Mouse (Mus musculus) kidney, embryonic 14.5 days (tissue): ENCODE measurements around the gene Olfml2a. TPM values are rescaled to one million over a fixed set of nuclear protein-coding genes. Genes with fewer than 3 reads are reported as not detected.
"Not testable (repeated sequence)": the region's sequence is repeated elsewhere in the genome, so short reads cannot be mapped to it uniquely, and the experiment has no call there.

Experiments used
- ATAC-seq: fragments of 200-750 bp; cut with Nextera tagmentation; 2 replicates; pipeline ENCODE4 v1.8.0; 2017; ENCODE audit warnings: moderate number of reproducible peaks, mild to moderate bottlenecking, moderate TSS enrichment, moderate library complexity; ENCODE audit not compliant: low FRiP score, low TSS enrichment
- H3K27ac ChIP-seq: fragments of 300-500 bp; sonication (generic); 2 replicates; pipeline ENCODE4 v1.5.1; 2014; ENCODE audit warnings: low read depth, mild to moderate bottlenecking, low read length, moderate library complexity, mixed read lengths
- H3K27me3 ChIP-seq: fragments of 300-500 bp; sonication (generic); 2 replicates; pipeline ENCODE4 v1.6.1; 2014; ENCODE audit warnings: mild to moderate bottlenecking, low read length; ENCODE audit not compliant: control insufficient read depth, insufficient read depth
- H3K36me3 ChIP-seq: fragments of 300-500 bp; sonication (generic); 2 replicates; pipeline ENCODE4 v1.6.1; 2014; ENCODE audit warnings: low read length, mixed read lengths; ENCODE audit not compliant: control insufficient read depth, insufficient read depth
- H3K4me1 ChIP-seq: fragments of 300-500 bp; sonication (generic); 2 replicates; pipeline ENCODE4 v1.6.1; 2014; ENCODE audit warnings: low read length, mixed read lengths; ENCODE audit not compliant: control insufficient read depth, insufficient read depth
- H3K4me2 ChIP-seq: fragments of 300-500 bp; sonication (generic); replicated peaks from 2 replicates; pipeline ENCODE4 v1.6.1; 2014; ENCODE audit warnings: low read depth, mild to moderate bottlenecking, low read length
- H3K4me3 ChIP-seq: fragments of 300-500 bp; sonication (generic); 2 replicates; pipeline ENCODE4 v1.5.1; 2014; ENCODE audit warnings: mild to moderate bottlenecking, low read length
- H3K9ac ChIP-seq: fragments of 300-500 bp; sonication (generic); 2 replicates; pipeline ENCODE4 v1.6.1; 2014; ENCODE audit warnings: low read depth, mild to moderate bottlenecking, low read length, moderate library complexity
- H3K9me3 ChIP-seq: fragments of 300-500 bp; sonication (generic); 2 replicates; pipeline ENCODE4 v1.6.1; 2016; ENCODE audit warnings: low read length; ENCODE audit not compliant: control insufficient read depth
- WGBS: fragments of 180-500 bp; shearing (Covaris S2); extraction: QIAGEN DNeasy Blood & Tissue Kit; methylation state at CpG from one replicate; pipeline ENCODE4 v1.1.7; 2014; 5-methylcytosine and 5-hydroxymethylcytosine counted together
- polyA plus RNA-seq: library from polyadenylated mRNA; unstranded; fragments of >200 nt; fragmentation: Nextera tagmentation; extraction: Ambion mirVana; gene quantifications from 2 replicates; pipeline ENCODE4 v1.2.1, GENCODE M21; 2014

Gene Olfml2a
- polyA plus RNA-seq, 1 experiment from 2014 or later: 2.3 TPM

GRCm38 (mm10) chr2:39008954-39009365 lies 77.2 kb downstream of the Olfml2a start:
- peak overlapping the region; percentile 71 for H3K4me2 ChIP-seq
- peak overlapping the region; percentile 81; the same call in 1 of the 2 replicates for H3K27ac ChIP-seq
- H3K27me3 ChIP-seq: no peaks in the 10 kb centered on the region
- WGBS: 4% methylated on average over 3 of the region's 3 CpGs
- no peak for ATAC-seq
- peaks cover 17% of the 10 kb centered on the region for H3K36me3 ChIP-seq
- peak overlapping the region; percentile 73 for H3K4me3 ChIP-seq
- H3K9me3 ChIP-seq: no peaks in the 10 kb centered on the region
- peaks cover 17% of the 10 kb centered on the region for H3K4me1 ChIP-seq
- H3K9ac ChIP-seq: peak overlapping the region; percentile 72

- WGBS: 95% methylated on average over 4 of the region's 5 CpGs
- not testable (repeated sequence) for H3K4me3 ChIP-seq, ATAC-seq
Measured at GRCm38 (mm10) chr2:39010144-39010543, 78.4 kb downstream of the Olfml2a start.

GRCm38 (mm10) chr2:39011264-39011663 lies 79.5 kb downstream of the Olfml2a start:
- Histone ChIP-seq H3K27ac (no peak overlapping the region), H3K9me3 (no peaks in the 10 kb centered on the region), H3K36me3 (peaks cover 40% of the 10 kb centered on the region), H3K4me1 (peaks cover 13% of the 10 kb centered on the region), H3K9ac (no peak overlapping the region), H3K4me2 (no peak overlapping the region), H3K27me3 (no peaks in the 10 kb centered on the region), H3K4me3 (no peak overlapping the region)
- ATAC-seq: no peak

More at GRCm38 (mm10) chr2:39010144-39010543, 78.4 kb downstream of the Olfml2a start:
- Histone ChIP-seq H3K4me1 (peaks cover 17% of the 10 kb centered on the region), H3K36me3 (peaks cover 29% of the 10 kb centered on the region)
- not testable (repeated sequence) for H3K9ac ChIP-seq, H3K4me2 ChIP-seq, H3K27ac ChIP-seq, H3K9me3 ChIP-seq, H3K27me3 ChIP-seq

- WGBS: 91% methylated on average over 3 of the region's 3 CpGs
- H3K4me3 ChIP-seq: no peak overlapping the region
- H3K9me3 ChIP-seq: no peaks in the 10 kb centered on the region
- no peak overlapping the region for H3K4me2 ChIP-seq
- no peak overlapping the region for H3K27ac ChIP-seq
- no peak overlapping the region for H3K9ac ChIP-seq
- peaks cover 11% of the 10 kb centered on the region for H3K4me1 ChIP-seq
- no peak for ATAC-seq
- H3K27me3 ChIP-seq: no peaks in the 10 kb centered on the region
- H3K36me3 ChIP-seq: peaks cover 47% of the 10 kb centered on the region
Measured at GRCm38 (mm10) chr2:39011971-39012370, 80.2 kb downstream of the Olfml2a start.

GRCm38 (mm10) chr2:39012768-39013279 lies 81.0 kb downstream of the Olfml2a start:
- WGBS: 85% methylated on average over 7 of the region's 7 CpGs
- no peak overlapping the region for H3K9ac ChIP-seq
- H3K27ac ChIP-seq: no peak overlapping the region
- ATAC-seq: no peak
- H3K36me3 ChIP-seq: peaks cover 56% of the 10 kb centered on the region
- H3K4me2 ChIP-seq: no peak overlapping the region
- H3K4me3 ChIP-seq: no peak overlapping the region
- H3K9me3 ChIP-seq: no peaks in the 10 kb centered on the region
- no peaks in the 10 kb centered on the region for H3K27me3 ChIP-seq
- peaks cover 7% of the 10 kb centered on the region for H3K4me1 ChIP-seq

Other genes with a start within 250 kb of the Olfml2a start
- 0.13 and 0.23 TPM in 2 replicates for gene Nr5a1, start 217.4 kb upstream of the Olfml2a start, polyA plus RNA-seq
- gene Nr6a1, start 4.3 kb upstream of the Olfml2a start, polyA plus RNA-seq: 1.1 and 1.4 TPM in 2 replicates
- 1.4 and 1.7 TPM in 2 replicates for gene Wdr38, start 65.5 kb downstream of the Olfml2a start, polyA plus RNA-seq
- 139 and 148 TPM in 2 replicates for gene Arpc5l, start 73.4 kb downstream of the Olfml2a start, polyA plus RNA-seq
- gene Rpl35, start 73.6 kb downstream of the Olfml2a start, polyA plus RNA-seq: 1,034 and 1,450 TPM in 2 replicates
- 22.7 and 30.4 TPM in 2 replicates for gene Golga1, start 133.6 kb downstream of the Olfml2a start, polyA plus RNA-seq